Mouse (Mus musculus) fibroblast of lung, adult 2 months (primary cell): ENCODE measurements around the gene Pakap.

Experiments used
- DNase-seq: peaks from one replicate; pipeline ENCODE4 v3.0.0-alpha.2; 2011; ENCODE audit warnings: low read depth

Gene Pakap

GRCm38 (mm10) chr4:57567666-57568206 is at the start of gene Pakap:
Pakap (plus strand) TSS chr4:57568179.
- DNase-seq: no peak

- DNase-seq: no peak
Observed at GRCm38 (mm10) chr4:57523456-57523855, 44.5 kb upstream of the Pakap start.

GRCm38 (mm10) chr4:57524461-57524860 is 43.5 kb upstream of the Pakap start:
- no peak for DNase-seq

- DNase-seq: no peak
Observed at GRCm38 (mm10) chr4:57525221-57526011, 42.6 kb upstream of the Pakap start.

- no peak for DNase-seq
Observed at GRCm38 (mm10) chr4:57528296-57528695, 39.7 kb upstream of the Pakap start.

GRCm38 (mm10) chr4:57533686-57534085 is 34.3 kb upstream of the Pakap start:
- DNase-seq: no peak

- no peak for DNase-seq
Observed at GRCm38 (mm10) chr4:57534232-57534631, 33.7 kb upstream of the Pakap start.

- no peak for DNase-seq
Observed at GRCm38 (mm10) chr4:57535087-57535486, 32.9 kb upstream of the Pakap start.

- peak; percentile 77 for DNase-seq
Observed at GRCm38 (mm10) chr4:57538029-57538688, 29.8 kb upstream of the Pakap start.

- DNase-seq: peak; percentile 98
Observed at GRCm38 (mm10) chr4:57543692-57544256, 24.2 kb upstream of the Pakap start.

GRCm38 (mm10) chr4:57547785-57548184 is 20.2 kb upstream of the Pakap start:
- DNase-seq: no peak

- peak; percentile 59 for DNase-seq
Observed at GRCm38 (mm10) chr4:57550216-57550615, 17.8 kb upstream of the Pakap start.

- no peak for DNase-seq
Observed at GRCm38 (mm10) chr4:57557102-57557501, 10.9 kb upstream of the Pakap start.

- no peak for DNase-seq
Observed at GRCm38 (mm10) chr4:57559438-57559837, 8.5 kb upstream of the Pakap start.

- peak; percentile 75 for DNase-seq
Observed at GRCm38 (mm10) chr4:57560010-57560409, 8.0 kb upstream of the Pakap start.

- peak; percentile 86 for DNase-seq
Observed at GRCm38 (mm10) chr4:57561055-57561454, 6.9 kb upstream of the Pakap start.

- no peak for DNase-seq
Observed at GRCm38 (mm10) chr4:57565283-57565682, 2.7 kb upstream of the Pakap start.

GRCm38 (mm10) chr4:57565811-57566210 is 2.2 kb upstream of the Pakap start:
- no peak for DNase-seq

GRCm38 (mm10) chr4:57568268-57569068 is 489 bp downstream of the Pakap start:
- no peak for DNase-seq

GRCm38 (mm10) chr4:57569069-57569355 is 1.0 kb downstream of the Pakap start:
- DNase-seq: no peak

GRCm38 (mm10) chr4:57569711-57570110 is 1.7 kb downstream of the Pakap start:
- DNase-seq: no peak

- no peak for DNase-seq
Observed at GRCm38 (mm10) chr4:57570229-57570628, 2.2 kb downstream of the Pakap start.
